Mouse (Mus musculus): ENCODE data around the gene Trrap.
"Not testable (repeated sequence)": the region's sequence is repeated elsewhere in the genome, so short reads cannot be mapped to it uniquely, and the experiment has no call there.

Trrap gene

DNA sequence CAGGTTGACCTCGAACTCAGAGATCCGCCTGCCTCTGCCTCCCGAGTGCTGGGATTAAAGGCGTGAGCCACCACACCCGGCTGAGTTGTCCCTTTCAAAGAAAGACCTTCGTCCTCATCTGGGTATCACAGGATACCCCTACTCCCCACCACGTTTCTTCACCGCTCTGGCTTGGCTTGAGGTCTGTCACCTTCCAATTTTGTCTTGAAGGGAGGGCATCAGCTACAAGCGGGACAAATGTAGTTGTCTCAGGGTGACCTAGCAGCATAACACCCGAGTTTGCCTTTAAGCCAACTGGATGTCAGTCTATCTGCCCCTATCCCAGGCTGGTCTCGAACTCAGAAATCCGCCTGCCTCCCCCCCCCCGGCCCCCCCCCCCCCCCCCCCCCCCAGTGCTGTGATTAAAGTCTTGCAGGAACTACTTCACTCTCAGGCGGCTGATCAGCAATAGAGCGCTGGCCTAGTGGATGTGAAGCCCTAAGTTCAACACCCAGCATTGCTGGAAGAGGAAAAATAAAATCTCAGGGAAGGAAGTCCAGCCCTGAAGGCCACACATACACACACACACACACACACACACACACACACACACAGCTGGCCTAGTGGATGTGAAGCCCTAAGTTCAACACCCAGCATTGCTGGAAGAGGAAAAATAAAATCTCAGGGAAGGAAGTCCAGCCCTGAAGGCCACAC, at the start of gene Trrap:
Gene Trrap (plus strand): TSS at position 627 of the 693 bp plus-strand sequence.
- DNase-seq, result not testable (repeated sequence)

DNA sequence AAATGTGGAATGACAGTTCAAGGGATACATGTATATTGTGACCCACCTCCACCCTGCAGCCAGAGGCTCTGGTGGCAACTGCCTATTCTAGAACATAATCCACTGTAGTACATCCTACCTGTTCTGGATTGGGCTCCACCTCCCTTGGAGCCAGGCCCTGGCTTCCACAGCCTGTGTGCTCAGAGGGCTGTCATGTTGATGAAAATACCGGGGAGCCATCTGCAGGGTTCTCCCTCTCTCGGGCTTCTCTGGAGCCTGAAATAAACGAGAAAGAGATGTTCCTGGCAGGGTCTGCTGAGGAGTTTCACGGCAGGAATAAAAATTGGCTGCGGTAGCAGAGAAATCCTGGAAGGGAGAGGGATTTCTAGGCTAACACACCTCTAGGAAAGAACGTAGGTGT, 47.8 kb upstream of the Trrap start:
- DNase-seq, result peak; percentile 40 to 62

DNA sequence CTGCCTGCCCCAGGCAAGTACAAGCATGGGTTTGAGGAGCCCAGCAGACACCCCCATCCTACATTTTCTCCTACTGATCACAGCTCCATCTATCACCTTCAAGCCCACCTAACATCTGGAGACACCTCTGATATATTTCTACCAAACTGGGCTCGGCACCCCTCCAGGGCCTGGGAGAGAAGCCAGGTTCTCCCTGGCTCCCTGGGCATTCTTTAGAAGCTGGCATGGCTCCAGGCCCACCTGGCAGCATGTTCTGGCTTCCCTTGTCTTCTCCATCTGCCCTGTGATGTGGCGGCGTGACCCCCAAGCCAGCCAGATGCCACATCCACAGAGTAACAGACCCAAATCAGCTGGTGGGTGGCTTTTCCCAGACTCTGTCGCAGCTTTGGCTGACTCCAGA, 47.3 kb upstream of the Trrap start:
- peak; percentile 76 to 77 for DNase-seq

DNA sequence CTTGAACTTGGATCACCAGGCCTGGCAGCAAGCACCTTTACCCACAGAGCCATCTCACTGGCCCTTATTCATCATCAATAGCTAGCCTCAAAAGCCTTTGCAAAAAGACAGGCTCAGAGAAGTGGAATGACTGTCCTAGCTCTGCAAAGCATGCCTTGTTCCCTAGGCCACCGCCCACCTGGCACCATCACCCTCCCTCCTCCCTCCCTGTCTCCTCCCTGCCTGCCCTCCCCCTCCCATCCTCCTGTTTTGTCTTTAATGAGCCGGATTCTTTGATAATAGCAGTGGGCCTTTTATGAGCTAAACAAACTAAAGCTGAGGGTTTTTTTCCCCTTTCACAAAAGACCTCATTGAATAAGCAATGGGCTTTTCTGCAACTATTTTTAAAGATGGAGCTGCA, 42.6 kb upstream of the Trrap start:
- no peak for DNase-seq

DNA sequence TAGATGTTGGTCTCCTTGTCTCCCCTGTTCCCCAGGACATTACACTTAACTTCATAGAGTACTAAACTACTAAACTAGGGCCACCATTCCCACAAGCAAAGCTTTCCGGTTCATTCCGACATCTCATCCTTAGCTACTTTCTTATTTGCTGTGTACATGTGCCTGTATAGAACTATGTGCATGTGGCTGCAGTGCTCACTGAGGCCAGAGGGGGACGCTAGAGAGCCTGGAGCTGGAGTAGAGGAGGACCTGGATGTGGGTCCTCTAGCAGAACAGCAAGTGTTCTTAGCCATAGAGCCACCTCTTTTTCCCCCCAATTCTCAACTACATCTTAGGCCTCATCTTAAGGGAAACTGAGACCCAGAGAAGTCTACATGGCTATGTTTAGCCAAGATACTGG, 42.0 kb upstream of the Trrap start:
- DNase-seq, result no peak

GRCm38 (mm10) chr5:144727119-144727518, 40.4 kb upstream of the Trrap start:
- peak; percentile 93 to 97 for DNase-seq

- no peak for DNase-seq
Observed at GRCm38 (mm10) chr5:144728237-144728636, 39.3 kb upstream of the Trrap start.

- DNase-seq, result no peak
Observed at GRCm38 (mm10) chr5:144729216-144729615, 38.3 kb upstream of the Trrap start.

DNA sequence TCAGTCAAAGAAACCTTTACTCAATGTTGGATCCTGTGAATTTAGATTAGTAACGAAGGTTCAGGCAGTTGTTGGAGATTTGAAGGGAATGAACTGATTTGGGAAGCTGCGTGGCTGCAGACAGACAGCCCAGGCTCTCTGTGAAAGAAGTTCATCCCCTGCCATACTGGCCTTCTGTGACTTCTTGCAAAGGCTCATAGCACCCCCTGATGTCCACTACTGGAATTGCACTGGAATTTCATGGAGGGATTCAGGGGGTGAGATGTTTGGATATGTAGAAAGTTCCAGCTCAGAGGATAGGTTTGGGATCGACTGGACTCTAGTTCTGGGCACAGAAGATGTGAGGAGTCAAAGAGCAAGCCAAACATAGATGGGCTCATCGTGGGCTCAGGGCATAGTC, 33.6 kb upstream of the Trrap start:
- DNase-seq, result peak; percentile 89 to 95

DNA sequence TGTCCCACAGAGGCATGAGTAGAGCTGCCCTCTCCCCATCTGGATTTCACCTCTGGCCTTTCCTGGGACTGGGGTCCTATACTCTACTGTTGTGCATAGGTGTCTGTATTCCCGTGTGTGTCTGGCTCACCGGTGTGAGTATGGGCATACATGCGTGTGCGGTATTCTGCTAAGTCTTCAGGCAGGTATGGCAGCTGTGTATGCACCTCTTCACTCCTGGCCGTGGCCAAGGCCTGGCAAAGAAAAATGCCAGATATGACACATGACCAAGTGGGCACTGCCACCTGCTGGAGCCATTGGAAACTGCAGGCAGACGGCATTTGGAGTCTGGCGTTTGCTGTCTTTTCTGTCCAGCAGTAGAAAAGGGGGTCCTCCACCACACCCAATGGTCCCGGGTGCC, 32.6 kb upstream of the Trrap start:
- peak; percentile 90 to 93 for DNase-seq

DNA sequence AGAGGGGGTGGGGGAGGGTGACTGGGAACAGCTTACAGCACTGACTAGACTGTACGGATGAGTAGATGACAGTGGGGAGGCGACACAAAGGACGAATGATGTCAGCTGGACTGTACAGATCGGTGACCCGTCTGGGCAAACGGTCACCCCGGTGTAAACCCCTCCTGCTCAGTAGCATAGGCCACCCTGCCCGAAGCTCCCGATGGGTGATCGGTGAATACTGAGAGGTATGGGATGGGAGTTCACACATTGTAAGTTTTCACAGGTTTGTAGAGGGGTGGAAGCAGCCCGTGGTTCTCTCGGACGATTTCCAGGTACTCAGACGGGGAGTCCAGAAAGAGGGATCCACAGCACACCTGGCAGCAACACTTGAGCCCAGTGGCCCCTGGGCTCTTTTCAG, 30.4 kb upstream of the Trrap start:
- DNase-seq, result no peak

DNA sequence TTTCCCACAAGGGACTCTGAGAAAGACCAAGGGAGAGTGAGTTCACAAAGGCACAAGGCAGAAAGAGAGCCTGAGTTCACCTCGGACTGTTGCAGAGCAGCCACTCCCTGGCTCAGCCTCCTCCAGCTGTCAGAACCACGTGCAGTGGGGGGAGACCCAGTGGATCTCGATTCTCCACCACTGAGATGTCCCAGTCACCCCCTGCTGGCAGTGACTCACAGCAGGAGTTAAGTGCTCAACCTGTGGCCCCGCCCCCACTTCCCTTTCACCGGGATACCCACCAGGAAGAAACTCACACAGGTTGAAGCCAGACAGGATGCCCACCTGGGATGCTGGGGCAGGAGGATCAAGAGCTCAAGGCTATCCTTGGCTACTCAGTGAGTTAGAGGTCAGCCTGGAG, 15.1 kb upstream of the Trrap start:
- DNase-seq, result no peak

DNA sequence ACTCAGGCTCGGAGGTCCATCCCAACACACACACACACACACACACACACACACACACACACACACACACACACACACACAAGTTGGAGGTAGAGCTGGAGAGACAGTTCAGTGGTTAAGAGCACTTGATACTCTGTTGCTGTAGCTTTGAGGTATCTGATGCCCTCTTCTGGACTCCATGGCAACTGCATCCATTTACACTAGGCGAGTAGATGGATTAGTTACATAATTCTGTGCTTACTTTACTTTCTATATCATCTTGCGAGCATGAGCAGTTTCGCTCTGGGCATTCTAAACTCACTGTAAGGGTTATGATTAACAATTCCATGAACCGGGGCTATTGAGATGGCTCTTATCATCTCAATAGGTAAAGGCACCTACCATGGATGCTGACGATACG, 14.5 kb upstream of the Trrap start:
- peak; percentile 69 to 70 for DNase-seq

- no peak for DNase-seq
Observed at GRCm38 (mm10) chr5:144755191-144755590, 12.3 kb upstream of the Trrap start.

GRCm38 (mm10) chr5:144757402-144757801, 10.1 kb upstream of the Trrap start:
- DNase-seq, result peak in 1 of 2 experiments; percentile 37

DNA sequence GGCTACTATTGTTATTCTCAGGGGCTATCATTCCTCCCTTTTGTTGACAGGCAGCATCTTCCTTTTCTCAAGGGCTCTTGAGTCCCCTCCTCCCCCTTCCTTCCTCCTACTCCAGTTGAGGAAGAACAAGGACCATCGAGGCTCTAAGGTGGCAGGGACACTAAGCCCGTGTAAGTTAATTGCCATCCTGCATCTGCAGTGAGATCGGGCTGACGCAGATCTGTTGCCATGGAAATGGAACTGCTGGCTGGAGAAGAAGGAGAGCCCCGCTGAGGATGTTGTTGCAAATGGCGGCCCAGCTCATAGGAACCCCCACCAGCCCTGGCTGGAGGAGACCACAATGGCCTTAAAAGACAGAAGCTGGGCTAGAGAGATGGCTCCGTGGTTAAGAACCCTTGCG, 9.1 kb upstream of the Trrap start:
- no peak for DNase-seq

GRCm38 (mm10) chr5:144761161-144761868, 6.2 kb upstream of the Trrap start, which contains the start of gene Tmem130:
Tmem130 (minus strand) TSS chr5:144761818.
- peak; percentile 86 to 87 for DNase-seq

DNA sequence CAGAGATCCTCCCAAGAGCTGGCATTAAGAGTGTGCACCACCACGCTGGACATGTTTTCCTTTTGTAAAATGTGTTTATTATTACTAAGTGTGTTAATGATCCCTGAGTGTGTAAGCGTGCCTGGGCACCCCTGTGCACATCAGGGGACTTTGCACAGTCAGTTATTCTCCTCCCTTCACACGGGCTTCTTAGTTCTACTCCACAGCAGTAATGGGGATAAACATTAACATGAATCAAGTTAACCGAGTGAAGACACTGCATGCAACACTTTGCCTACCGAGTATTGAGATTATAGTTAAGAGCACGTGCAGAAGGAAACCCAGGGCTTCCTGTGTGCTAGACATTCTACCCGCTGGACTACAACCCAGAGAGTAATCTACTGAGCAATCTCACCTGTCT, 1.5 kb upstream of the Trrap start:
- no peak for DNase-seq

GRCm38 (mm10) chr5:144766646-144767045, 886 bp upstream of the Trrap start:
- no peak for DNase-seq

GRCm38 (mm10) chr5:144767911-144768841, 644 bp downstream of the Trrap start:
- peak; percentile 94 to 96 for DNase-seq

DNA sequence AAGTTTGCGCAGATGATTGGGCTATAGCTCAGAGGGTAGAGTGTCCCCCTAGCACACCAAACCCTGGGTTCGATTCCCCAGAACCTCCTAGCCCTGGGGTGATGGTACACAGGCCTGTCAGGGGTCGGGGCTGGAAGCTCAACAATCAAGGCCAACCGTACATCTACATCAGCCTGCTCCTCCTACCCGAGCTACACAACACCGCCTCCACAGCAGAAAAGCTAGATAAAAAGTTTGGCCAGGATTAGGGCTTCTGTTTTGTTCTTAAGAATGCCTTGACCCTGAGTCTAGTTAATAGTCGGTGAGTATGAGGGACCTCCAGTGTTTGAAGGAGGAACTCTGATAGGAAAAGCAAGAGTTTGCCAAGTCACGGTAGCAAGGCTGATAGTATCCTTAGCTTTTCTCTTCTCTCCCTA, 1.5 kb downstream of the Trrap start:
- DNase-seq, result no peak

GRCm38 (mm10) chr5:144773231-144773630, 5.7 kb downstream of the Trrap start:
- no peak for DNase-seq

DNA sequence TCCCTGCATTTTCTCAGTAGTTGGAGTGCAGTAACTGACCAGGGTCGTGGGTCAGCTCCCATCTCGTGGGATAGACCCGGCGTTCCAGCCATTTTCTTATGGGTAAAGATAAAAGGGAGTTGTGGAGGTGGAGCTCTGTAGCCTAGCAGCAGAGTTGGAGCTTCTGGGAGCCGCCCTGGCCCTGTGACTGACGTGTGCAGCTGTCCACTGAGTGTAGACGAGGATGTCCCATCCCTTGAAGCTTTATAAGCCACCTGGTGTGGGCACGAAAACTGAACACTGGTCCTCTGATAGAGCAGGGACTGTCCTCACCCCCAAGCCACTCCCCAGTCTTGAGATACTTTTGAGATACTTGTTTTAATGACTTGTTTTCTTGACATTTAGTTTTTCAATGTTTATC, 13.1 kb downstream of the Trrap start:
- DNase-seq, result no peak
